Mouse (Mus musculus) stomach, embryonic 16.5 days (tissue): Measurements from ENCODE around the gene Shroom3. TPM values are rescaled to one million over a fixed set of nuclear protein-coding genes. Genes with fewer than 3 reads are reported as not detected.

Experiments used
- ATAC-seq: fragments of 200-750 bp; cut with Nextera tagmentation; 2 replicates; pipeline ENCODE4 v1.8.0; 2017; ENCODE audit warnings: moderate number of reproducible peaks, moderate TSS enrichment; ENCODE audit not compliant: insufficient read depth, low FRiP score
- H3K27ac ChIP-seq: fragments of 300-500 bp; sonication (generic); 2 replicates; pipeline ENCODE4 v1.5.1; 2014; ENCODE audit warnings: low read length
- H3K27me3 ChIP-seq: fragments of 300-500 bp; sonication (generic); 2 replicates; pipeline ENCODE4 v1.6.1; 2014; ENCODE audit warnings: low read length, control low read depth, mixed read lengths; ENCODE audit not compliant: control insufficient read depth, insufficient read depth
- H3K36me3 ChIP-seq: fragments of 300-500 bp; sonication (generic); 2 replicates; pipeline ENCODE4 v1.6.1; 2014; ENCODE audit warnings: low read length; ENCODE audit not compliant: control insufficient read depth, insufficient read depth
- H3K4me1 ChIP-seq: fragments of 300-500 bp; sonication (generic); 2 replicates; pipeline ENCODE4 v1.6.1; 2014; ENCODE audit warnings: low read length, control low read depth, mixed read lengths; ENCODE audit not compliant: control insufficient read depth, insufficient read depth
- H3K4me2 ChIP-seq: fragments of 300-500 bp; sonication (generic); 2 replicates; pipeline ENCODE4 v1.6.1; 2014; ENCODE audit warnings: low read depth, low read length, mixed read lengths
- H3K4me3 ChIP-seq: fragments of 300-500 bp; sonication (generic); replicated peaks from 2 replicates; pipeline ENCODE4 v1.5.1; 2014; ENCODE audit warnings: mild to moderate bottlenecking, low read length
- H3K9ac ChIP-seq: fragments of 300-500 bp; sonication (generic); 2 replicates; pipeline ENCODE4 v1.6.1; 2014; ENCODE audit warnings: low read length
- H3K9me3 ChIP-seq: fragments of 300-500 bp; sonication (generic); replicated peaks from 2 replicates; pipeline ENCODE4 v1.6.1; 2016; ENCODE audit warnings: low read length, control low read depth; ENCODE audit not compliant: control insufficient read depth
- WGBS: fragments of 180-500 bp; shearing (Covaris S2); extraction: QIAGEN DNeasy Blood & Tissue Kit; methylation state at CpG from one replicate; pipeline ENCODE4 v1.1.7; 2014; 5-methylcytosine and 5-hydroxymethylcytosine counted together
- polyA plus RNA-seq: library from polyadenylated mRNA; unstranded; fragments of >200 nt; fragmentation: Nextera tagmentation; extraction: Ambion mirVana; gene quantifications from 2 replicates; pipeline ENCODE4 v1.2.1, GENCODE M21; 2015

The Shroom3 gene
- polyA plus RNA-seq, 1 experiment from 2014 or later: 14.4 TPM

DNA sequence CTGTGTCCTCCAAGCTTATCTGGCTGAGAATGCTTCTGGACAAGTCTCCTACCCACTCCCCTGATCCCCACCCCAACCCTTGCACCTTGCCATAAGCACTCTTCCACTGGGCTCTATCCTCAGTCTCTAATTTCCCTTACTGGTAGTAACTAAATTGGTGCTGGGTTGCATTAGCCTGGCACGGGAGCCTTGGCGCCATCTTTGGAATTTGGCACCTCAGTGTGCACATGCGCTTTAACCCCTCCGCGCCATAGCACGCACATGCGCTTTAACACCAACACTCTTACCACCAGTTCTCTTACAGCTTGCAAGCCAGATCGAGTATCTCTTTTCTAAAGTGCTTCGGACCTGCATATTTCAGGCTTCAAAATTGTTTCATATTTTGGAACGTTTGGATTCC, 192.6 kb downstream of the Shroom3 start:
- Histone ChIP-seq H3K9me3 (no peaks in the 10 kb centered on the region), H3K4me1 (no peaks in the 10 kb centered on the region), H3K27me3 (no peaks in the 10 kb centered on the region), H3K27ac (no peak overlapping the region), H3K4me3 (no peak overlapping the region), H3K4me2 (no peak overlapping the region), H3K36me3 (no peaks in the 10 kb centered on the region), H3K9ac (no peak overlapping the region)
- 96% methylated on average over 10 of the region's 10 CpGs for WGBS
- ATAC-seq: no peak

DNA sequence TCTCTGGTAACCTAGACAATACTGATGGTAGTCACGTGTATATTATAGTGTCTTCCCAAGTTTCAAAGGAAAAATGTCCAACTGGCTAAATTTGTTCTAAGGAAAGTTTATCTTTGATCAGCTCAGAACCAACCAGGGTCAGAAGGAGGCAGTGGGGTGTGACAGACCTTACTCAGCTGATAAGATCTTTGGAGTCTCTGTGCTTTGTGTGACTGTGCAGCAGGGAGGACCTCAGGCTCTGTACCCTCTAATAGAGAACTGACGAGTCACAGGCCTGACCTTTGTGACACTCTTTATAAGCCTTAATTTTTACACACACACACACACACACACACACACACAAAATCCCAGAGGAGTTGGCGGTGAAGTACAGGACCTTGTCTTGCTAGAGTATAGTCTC, 193.9 kb downstream of the Shroom3 start:
- Histone ChIP-seq H3K4me2 (no peak overlapping the region), H3K4me1 (no peaks in the 10 kb centered on the region), H3K27ac (no peak overlapping the region), H3K9ac (no peak overlapping the region), H3K9me3 (no peaks in the 10 kb centered on the region), H3K27me3 (no peaks in the 10 kb centered on the region), H3K36me3 (no peaks in the 10 kb centered on the region), H3K4me3 (no peak overlapping the region)
- no peak for ATAC-seq
- 77% methylated on average over 3 of the region's 3 CpGs for WGBS

DNA sequence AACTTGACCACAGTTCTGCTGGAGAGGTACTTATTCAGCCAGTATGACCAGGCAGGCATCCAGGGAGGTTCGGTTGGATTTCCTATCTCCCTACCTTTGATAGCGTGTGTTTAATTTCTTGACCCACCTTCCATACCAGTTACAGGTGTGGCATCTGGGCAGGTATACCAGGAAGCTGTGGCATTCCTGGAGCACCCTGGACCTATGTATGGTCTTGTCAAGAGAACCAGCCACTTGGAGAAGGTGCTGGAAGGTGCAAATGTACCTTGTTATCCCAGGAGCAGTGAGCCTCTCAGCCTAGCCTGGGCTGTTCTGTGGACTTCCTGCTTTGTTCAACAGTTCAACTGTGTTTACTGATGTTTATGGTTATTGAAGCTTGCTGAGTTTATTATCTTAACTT, 197.2 kb downstream of the Shroom3 start:
- 67% methylated on average over 2 of the region's 2 CpGs for WGBS
- Histone ChIP-seq H3K27me3 (no peaks in the 10 kb centered on the region), H3K9ac (no peak overlapping the region), H3K9me3 (no peaks in the 10 kb centered on the region), H3K36me3 (no peaks in the 10 kb centered on the region), H3K4me2 (no peak overlapping the region), H3K4me3 (no peak overlapping the region), H3K4me1 (no peaks in the 10 kb centered on the region), H3K27ac (peak overlapping the region; percentile 61; the same call in 1 of the 2 replicates)
- peak; percentile 80 for ATAC-seq

DNA sequence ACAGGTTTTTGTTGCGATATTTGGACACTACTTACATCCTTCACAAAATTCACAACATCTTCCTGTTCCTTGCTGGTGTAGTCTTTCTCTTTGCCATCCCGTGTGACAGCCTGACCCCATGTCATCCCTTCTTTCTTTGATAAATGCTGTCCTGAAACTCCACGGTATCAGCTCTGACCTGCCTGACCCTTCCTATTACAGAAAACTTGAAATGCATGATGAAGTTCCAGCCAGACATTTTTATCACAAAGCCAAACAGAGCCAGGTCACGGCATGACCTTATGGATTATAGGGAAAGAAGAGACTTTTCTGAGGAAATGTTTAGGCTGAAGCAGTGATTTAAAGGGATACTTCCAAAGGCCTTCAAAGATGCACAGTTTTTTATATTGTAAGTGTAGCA, 197.7 kb downstream of the Shroom3 start:
- no peak overlapping the region for H3K4me3 ChIP-seq
- H3K4me1 ChIP-seq: no peaks in the 10 kb centered on the region
- H3K27ac ChIP-seq: no peak overlapping the region
- H3K9ac ChIP-seq: no peak overlapping the region
- no peak overlapping the region for H3K4me2 ChIP-seq
- H3K9me3 ChIP-seq: no peaks in the 10 kb centered on the region
- WGBS: 26% methylated on average over 4 of the region's 4 CpGs
- no peak for ATAC-seq
- no peaks in the 10 kb centered on the region for H3K36me3 ChIP-seq
- no peaks in the 10 kb centered on the region for H3K27me3 ChIP-seq

DNA sequence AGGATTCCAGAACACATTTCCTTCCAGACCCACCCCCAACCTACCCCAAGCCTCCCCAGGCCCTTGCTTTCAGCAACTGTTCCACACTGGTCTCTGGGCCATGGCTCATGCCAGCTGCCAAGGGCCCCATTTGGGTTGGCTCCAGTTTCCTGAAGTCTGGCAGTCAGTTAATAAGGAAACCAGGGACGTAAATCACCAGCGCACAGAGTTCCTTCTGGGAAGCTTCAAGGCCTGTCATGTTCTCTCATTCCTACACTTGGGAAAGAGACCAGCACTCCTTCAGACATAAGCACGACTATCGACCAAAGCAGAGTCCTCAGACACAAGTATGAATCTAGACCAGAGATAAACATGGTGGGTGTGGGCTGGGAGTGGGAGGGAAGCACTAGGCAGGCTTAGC, 202.9 kb downstream of the Shroom3 start:
- no peak overlapping the region for H3K4me2 ChIP-seq
- WGBS: 34% methylated on average over 4 of the region's 4 CpGs
- no peak overlapping the region for H3K9ac ChIP-seq
- H3K27ac ChIP-seq: peak overlapping the region; percentile 28
- no peaks in the 10 kb centered on the region for H3K36me3 ChIP-seq
- no peak overlapping the region for H3K4me3 ChIP-seq
- no peaks in the 10 kb centered on the region for H3K9me3 ChIP-seq
- peaks cover 5% of the 10 kb centered on the region; the same call in 1 of the 2 replicates for H3K4me1 ChIP-seq
- peak; percentile 77 for ATAC-seq
- no peaks in the 10 kb centered on the region for H3K27me3 ChIP-seq

DNA sequence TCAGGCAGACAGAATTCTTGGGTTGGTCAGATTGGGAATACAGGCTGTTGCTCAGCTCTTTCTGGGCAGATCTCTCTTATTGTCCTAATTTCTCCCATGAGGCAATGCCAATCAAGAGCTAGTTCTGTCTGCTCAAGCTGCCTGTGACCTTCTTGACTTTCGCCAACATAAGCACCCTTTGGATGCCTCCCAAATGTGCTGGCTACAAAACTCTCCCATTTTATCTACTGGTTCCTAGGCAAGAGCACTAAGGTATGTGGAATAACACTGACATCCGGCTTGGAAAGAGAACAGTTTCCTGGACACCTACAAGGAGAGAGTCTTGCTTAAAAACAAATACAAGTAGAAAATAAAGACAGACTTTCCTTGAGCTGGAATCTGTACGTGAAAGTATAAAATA, 204.3 kb downstream of the Shroom3 start:
- H3K4me1 ChIP-seq: peaks cover 5% of the 10 kb centered on the region; the same call in 1 of the 2 replicates
- H3K27me3 ChIP-seq: no peaks in the 10 kb centered on the region
- H3K9me3 ChIP-seq: no peaks in the 10 kb centered on the region
- H3K9ac ChIP-seq: no peak overlapping the region
- H3K36me3 ChIP-seq: no peaks in the 10 kb centered on the region
- no peak for ATAC-seq
- peak overlapping the region; percentile 30; the same call in 1 of the 2 replicates for H3K27ac ChIP-seq
- H3K4me3 ChIP-seq: no peak overlapping the region
- H3K4me2 ChIP-seq: no peak overlapping the region
- WGBS: 53% methylated on average over 3 of the region's 3 CpGs

DNA sequence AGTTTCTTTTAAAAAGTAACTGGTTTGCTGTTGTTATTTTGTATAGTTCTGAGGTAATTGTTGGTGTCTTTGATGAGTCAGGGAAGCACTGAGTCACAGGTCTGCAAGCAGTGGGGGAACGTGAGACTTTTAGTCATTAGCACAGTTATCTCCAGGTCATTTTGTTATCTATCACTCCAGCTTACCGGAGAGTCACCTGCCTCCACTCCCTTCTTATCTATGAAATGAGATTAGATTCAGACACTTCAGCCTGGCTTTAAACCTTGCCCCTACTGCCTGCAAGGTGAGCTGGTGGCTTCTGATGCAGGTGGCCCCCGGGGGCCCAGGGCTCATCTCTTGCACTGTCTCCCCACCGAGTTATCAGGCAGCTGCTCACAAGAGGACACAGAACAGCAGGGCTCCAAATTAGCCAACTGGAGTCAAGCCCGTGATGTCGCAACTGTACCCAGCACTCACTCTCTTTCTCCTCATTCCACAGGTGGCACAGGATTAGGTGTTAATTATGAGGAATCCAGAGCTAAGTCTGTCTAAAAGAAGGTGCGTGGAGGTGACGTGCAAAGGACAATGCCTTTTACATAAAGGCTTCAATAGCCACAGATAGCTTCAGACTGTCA, 205.5 kb downstream of the Shroom3 start:
- H3K4me3 ChIP-seq: no peak overlapping the region
- H3K4me1 ChIP-seq: peaks cover 9% of the 10 kb centered on the region; the same call in 1 of the 2 replicates
- no peak overlapping the region for H3K9ac ChIP-seq
- H3K36me3 ChIP-seq: no peaks in the 10 kb centered on the region
- no peaks in the 10 kb centered on the region for H3K27me3 ChIP-seq
- no peak overlapping the region for H3K27ac ChIP-seq
- ATAC-seq: no peak
- no peak overlapping the region for H3K4me2 ChIP-seq
- WGBS: 43% methylated on average over 8 of the region's 8 CpGs
- H3K9me3 ChIP-seq: no peaks in the 10 kb centered on the region

DNA sequence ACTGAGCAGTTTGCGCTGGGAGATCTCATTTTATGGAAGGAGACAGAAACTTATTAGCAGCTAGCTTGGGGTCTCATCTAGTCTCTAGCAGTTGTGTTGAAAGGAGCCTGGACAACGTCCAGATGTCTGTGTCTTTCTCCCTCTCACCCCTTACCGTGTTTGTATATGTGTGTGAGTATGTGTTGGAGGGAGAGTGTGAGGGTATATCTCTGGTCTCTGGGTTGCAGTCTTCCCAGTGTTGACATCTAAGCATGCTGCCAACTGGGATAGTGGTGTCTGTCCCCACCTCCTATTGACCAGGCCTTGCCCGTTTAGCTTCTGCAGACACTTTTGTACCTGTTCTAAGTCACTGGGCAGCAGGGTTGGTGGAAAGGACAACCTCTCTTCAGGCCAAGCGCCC, 207.7 kb downstream of the Shroom3 start:
- no peak for ATAC-seq
- no peak overlapping the region for H3K27ac ChIP-seq
- no peaks in the 10 kb centered on the region for H3K36me3 ChIP-seq
- no peak overlapping the region for H3K9ac ChIP-seq
- 63% methylated on average over 5 of the region's 5 CpGs for WGBS
- H3K4me3 ChIP-seq: no peak overlapping the region
- no peaks in the 10 kb centered on the region for H3K9me3 ChIP-seq
- H3K4me1 ChIP-seq: peaks cover 10% of the 10 kb centered on the region; the same call in 1 of the 2 replicates
- no peak overlapping the region for H3K4me2 ChIP-seq
- H3K27me3 ChIP-seq: no peaks in the 10 kb centered on the region

DNA sequence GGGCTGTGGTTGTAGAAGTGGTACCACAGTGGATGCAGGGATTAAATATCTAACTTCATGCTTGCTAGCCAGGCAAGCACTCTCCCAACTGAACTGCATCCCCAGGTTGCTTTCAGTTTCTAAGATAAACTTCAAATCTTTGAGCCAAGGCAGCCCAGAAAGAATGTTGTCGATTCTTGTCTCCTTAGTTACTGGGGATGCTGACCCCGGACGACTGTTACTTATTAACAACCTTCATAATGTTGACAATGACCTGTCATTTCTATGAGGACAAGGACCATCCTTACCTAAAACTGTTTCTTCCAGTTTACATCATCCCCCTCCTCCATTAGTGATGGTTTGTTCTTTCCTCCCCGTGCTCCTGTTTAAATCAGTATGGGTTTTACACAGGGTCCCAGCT, 210.0 kb downstream of the Shroom3 start:
- Histone ChIP-seq H3K9ac (no peak overlapping the region), H3K4me2 (no peak overlapping the region), H3K9me3 (no peaks in the 10 kb centered on the region), H3K27me3 (no peaks in the 10 kb centered on the region), H3K36me3 (no peaks in the 10 kb centered on the region), H3K27ac (no peak overlapping the region), H3K4me3 (no peak overlapping the region), H3K4me1 (peaks cover 10% of the 10 kb centered on the region; the same call in 1 of the 2 replicates)
- no peak for ATAC-seq
- 27% methylated on average over 4 of the region's 4 CpGs for WGBS
